Mouse (Mus musculus): ENCODE data around the gene Esrp2.
A peak's percentile ranks its signal among the peaks of the same experiment; 100 is the strongest.

Gene Esrp2

DNA sequence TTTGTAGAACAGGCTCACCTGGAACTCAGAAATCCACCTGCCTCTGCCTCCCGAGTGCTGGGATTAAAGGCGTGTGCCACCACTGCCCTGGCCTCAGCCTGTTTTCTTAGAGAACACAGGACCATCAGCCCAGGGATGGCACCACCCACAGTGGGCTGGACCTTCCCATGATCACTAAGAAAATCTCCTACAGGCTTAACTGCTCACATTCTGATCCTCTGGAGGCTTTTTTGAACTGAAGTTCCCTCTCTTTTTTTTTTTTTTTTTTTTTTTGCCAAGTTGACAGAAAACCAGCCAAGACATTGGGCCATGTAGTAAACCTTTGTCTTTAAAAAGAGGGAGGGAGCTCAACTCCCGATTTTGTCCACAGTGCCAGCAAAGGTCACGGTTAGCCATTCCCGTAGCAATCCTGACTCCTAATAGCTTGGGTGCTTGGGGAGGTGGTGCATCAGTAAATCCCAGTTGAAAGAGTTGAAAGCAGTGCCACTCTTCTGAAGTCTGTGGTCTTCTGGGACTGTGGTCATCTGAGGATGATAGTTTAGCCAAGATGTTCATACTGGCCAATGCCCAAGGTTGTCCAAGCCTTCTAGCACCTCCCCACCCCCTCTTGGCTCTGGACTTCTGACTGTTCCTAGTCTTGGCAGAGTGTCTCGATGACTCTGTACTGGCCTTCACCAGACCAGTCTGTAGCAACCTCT, 11.2 kb upstream of the Esrp2 start:
- DNase-seq (ENCODE audit: low spot score) = peak; percentile 99

- no peak for DNase-seq (ENCODE audit: low spot score)
Measured at GRCm38 (mm10) chr8:106146014-106146413, 9.2 kb upstream of the Esrp2 start.

DNA sequence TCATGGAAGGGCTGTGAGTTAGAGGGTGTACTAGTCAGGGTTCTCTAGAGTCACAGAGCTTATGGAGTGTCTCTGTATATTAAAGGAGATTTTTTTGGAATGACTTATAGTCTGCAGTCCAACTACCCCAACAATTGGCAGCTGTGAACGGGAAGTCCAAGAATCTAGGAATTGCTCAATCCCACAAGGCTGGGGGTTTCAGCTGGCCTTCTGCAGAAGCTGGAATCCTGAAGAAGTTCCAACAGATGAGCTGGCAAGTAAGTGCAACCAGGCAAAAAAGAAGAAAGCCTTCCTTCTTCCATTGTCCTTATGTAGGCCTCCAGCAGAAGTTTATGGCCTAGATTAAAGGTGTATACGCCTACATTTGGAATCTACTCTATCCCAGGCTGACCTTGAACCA, 8.6 kb upstream of the Esrp2 start:
- DNase-seq (ENCODE audit: low spot score) = peak; percentile 86

- DNase-seq (ENCODE audit: low spot score) = peak; percentile 93
Measured at GRCm38 (mm10) chr8:106140769-106141168, 4.0 kb upstream of the Esrp2 start.

DNA sequence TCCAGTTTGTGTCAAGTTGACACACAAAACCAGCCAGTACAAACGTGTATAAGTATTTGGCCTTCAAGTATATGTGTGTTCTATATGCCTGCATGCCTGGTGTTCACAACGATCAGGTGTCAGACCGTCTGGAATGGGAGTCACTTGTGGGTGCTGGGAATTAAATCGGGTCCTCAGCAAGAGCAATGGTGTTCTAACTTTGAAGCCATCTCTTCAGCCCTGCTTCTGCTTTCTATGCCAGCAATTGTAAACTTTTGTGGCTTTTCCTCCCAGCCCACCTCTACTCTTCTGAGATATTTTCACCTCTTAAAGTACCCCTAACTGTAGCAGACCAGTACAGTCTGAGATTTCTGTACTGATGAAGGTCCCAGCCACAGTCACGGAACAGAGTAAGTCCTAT, 3.4 kb upstream of the Esrp2 start:
- no peak for DNase-seq (ENCODE audit: low spot score)

DNA sequence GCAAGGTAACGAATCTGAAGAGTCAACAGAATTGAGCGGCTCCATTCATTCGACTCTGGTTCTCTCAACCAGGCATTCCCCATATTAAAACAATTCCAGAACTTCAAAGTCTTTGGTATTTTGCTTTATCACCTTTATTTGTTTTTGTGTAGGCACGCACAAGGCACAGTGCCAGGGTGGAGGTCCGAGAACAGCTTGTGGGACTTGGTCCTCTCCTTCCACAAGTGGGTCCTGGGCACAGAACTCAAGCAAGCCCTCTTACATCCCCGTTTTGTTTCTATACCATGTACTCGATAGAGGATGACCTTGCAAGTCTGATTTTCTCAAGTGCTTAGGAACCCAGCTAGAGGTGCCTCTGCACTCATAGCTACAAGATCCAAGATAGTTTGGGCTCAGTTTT, 1.8 kb upstream of the Esrp2 start:
- no peak for DNase-seq (ENCODE audit: low spot score)

GRCm38 (mm10) chr8:106137906-106138477, 1.2 kb upstream of the Esrp2 start:
- DNase-seq (ENCODE audit: low spot score) = peak; percentile 53

DNA sequence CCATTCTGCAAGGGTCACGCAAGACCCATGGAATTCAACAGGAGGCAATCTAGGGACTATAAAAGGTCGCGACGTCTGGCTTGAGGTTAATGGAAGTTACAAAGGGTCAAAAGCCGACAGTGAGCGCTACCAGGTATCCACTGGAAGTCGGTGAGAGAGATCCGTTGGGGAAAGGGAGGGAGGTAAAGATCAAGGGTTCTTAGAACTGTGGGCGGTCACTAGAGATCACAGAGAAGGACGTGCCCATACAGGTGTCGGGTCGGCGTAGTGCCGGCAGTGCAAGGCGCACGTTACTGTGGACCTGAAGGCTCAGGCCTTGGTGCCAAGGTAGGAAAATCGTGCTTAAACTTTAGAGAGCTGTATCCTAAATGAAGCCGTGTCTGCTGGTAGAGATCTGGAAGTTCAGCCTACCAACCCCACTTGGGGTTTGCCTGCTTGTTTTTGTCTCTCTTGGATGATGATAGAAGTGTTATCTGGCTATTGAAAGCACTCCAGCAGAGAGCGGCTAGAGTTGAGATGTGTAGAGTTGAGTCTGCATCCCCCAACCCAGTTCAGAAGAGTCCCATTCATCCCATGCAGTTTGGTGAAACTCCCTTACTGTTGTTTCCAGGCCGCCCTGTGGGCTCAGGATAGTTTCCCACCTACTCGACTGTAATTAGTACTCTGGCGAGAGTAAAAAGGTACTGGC, 588 bp upstream of the Esrp2 start:
- DNase-seq (ENCODE audit: low spot score) = no peak

GRCm38 (mm10) chr8:106135672-106136071, 1.1 kb downstream of the Esrp2 start:
- DNase-seq (ENCODE audit: low spot score) = no peak

DNA sequence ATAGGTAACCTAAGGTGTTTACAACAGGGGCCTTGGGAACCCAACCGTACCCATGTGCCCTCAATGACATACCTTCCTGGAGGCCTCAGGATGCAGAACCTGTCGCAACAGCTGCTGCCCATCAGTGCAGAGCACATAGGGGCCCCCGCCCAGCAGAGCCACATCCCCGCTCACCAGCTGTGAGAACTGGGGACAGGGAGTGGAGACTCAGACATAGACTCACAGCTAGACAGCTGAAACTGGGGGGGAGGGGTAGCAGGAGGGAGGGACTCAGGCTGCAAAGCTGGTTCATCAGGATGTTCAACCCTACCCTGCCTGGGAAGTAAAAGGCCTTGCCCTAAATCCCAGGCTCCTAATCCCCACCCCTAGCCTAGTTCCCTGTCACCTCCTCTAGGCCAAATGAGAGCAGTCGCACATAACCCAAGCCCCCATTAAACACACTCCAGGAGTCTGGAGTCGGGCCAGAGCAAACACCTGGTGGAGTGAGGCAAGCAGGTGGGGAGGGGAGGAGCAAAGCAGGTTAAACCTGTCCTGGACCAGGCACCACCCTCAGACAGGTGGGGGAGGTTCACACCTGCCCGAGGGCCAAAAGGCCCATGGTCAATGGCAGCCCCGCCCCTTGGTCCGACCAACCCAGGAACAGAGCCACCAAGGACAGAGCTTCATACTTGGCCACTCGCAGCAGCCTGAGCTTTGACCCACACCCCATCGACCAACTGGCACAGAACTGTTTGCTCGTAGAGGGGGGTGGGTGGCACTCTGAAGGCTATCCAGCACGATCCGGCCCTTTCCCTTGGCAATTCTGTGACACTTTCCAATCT, 1.8 kb downstream of the Esrp2 start:
- no peak for DNase-seq (ENCODE audit: low spot score)

DNA sequence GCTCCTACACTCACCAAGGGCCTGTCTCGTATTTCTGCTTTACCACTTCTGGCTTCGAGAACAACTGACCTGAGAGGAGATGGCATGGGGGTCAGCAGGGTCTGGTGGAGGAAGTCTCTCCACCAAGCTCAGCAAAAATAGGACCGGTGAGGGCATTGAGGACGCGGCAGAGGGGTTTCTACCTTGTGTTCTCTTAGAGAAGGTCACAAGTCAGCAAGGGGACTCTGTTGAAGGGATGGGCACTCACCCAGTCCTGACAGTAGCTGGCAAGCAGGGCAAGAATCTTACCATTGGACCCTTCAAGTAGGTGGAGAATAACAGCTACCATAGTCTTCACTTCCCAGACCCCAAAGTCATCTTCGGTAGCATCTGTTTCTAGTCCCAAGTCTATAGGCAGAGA, 2.8 kb downstream of the Esrp2 start:
- no peak for DNase-seq (ENCODE audit: low spot score)

DNA sequence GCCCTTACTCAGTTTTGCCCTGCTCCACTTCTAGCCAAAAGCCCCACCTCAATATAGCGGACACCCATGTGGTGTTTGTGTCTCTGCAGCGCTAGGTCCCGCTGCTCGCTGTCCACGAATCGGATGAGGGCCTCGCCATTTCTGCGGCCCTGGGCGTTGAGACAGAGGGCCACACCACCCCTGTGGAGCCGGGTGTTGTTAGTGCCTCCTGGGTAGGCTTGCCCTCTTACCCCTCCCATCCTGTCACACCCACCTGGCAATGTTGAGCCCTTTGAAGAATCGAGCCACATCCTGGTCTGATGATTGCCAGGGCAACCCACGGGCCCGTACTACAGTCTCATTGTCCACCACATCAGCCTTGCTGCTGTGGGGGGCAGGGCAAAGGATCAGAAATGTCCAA, 3.2 kb downstream of the Esrp2 start:
- no peak for DNase-seq (ENCODE audit: low spot score)

- no peak for DNase-seq (ENCODE audit: low spot score)
Measured at GRCm38 (mm10) chr8:106132356-106132755, 4.4 kb downstream of the Esrp2 start.

DNA sequence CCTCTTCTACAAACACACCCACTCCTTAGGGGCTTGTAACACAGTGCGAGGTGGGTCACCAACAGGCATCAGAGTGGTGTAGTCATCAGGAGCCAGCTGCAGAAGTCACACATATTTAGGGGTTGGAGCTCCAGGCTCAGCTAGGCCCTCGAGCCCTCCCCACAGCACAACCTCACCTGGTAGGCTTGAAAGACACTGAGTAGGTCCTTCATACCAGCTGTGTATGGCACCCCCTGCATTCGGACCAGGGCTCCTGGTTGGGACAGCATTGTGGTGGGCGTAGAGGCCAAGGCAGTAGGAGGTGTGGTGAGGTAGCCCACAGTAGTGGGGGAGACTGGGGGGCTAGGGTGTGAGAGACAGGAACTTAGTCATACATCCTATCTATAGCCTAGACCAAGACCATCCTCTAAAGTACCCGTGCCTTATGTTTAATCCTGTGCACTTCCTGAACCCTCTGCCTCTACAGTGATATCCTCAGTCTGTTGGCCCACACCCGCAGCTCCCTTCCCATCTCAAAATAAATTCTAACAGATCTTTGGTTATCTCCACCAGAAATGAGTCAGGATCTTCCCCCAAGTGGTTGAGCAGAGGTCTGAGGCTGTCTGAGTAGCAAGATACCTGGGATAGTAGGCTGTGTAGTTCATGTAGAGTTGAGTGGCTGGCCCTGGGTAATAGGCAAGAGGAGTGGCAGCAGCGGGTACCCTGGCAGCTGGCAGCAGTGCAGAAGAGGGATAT, 5.1 kb downstream of the Esrp2 start:
- DNase-seq (ENCODE audit: low spot score) = no peak

- DNase-seq (ENCODE audit: low spot score) = no peak
Measured at GRCm38 (mm10) chr8:106131021-106131420, 5.8 kb downstream of the Esrp2 start.

- DNase-seq (ENCODE audit: low spot score) = no peak
Measured at GRCm38 (mm10) chr8:106130505-106130904, 6.3 kb downstream of the Esrp2 start.

DNA sequence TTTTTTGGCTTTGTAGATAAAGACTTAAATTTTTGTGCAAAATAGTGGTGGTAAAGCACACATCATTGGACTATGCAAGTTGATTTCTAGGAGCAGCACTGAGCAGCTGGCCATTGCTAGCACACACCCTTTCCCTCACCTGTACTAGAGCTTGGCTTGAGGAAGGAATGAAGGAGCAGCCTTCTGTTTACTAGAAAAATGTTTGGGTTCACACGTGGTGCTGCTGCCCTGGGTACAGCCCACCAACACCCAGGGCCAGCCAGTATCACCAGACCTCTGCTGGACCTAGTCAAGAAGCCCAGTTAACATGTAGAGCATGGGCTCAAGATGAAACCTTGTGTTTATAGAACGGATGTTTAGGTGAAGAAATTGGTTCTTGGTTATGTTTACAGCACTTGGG, 6.8 kb downstream of the Esrp2 start:
- DNase-seq (ENCODE audit: low spot score) = no peak

- no peak for DNase-seq (ENCODE audit: low spot score)
Measured at GRCm38 (mm10) chr8:106129232-106129930, 7.4 kb downstream of the Esrp2 start.

GRCm38 (mm10) chr8:106127882-106128410, 8.8 kb downstream of the Esrp2 start:
- DNase-seq (ENCODE audit: low spot score) = no peak

- DNase-seq (ENCODE audit: low spot score) = no peak
Measured at GRCm38 (mm10) chr8:106127054-106127453, 9.7 kb downstream of the Esrp2 start.

- DNase-seq (ENCODE audit: low spot score) = no peak
Measured at GRCm38 (mm10) chr8:106126055-106126454, 10.7 kb downstream of the Esrp2 start.

Data from adipocyte (in vitro differentiated cells).